Comparison of ENCODE assay signal across 8 mouse cellular contexts in the genomic region with DNA sequence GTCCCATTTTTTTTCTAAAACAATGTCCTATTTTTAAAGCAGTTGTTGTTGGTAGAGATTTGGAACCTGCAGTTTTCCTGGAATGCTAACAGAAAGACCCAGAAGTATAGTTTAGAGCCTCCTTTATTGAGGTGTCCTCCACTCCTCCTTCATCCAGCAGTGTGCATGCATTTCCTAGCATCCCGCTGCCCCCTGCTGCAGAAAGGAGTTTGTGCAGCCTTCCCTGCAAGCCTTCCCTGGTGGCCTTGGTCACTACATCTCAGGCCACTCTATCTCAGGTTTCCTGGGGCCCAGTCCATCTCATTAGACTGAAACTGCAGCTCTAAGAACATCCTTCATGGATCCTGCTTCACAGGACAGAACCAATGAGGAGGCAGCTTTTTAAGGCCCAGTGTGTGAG. TPM values are rescaled to one million over a fixed set of nuclear protein-coding genes. Genes with fewer than 3 reads are reported as not detected.
A peak's percentile ranks its signal among the peaks of the same experiment; 100 is the strongest.
DNase-seq lines count a peak whose midpoint lies in the region; ATAC-seq and TF ChIP-seq lines count a peak whose summit lies in the region.

No protein-coding gene starts in this region.

- TF ChIP-seq CTCF in lung, embryonic 14.5 days (IDR thresholded peaks at IDR 0.05; ENCODE audit: low read depth) = peak; percentile 75
- TF ChIP-seq CTCF in kidney, postnatal 0 days (IDR thresholded peaks at IDR 0.05; ENCODE audit: low read depth) = peak; percentile 74

- H3K27me3 ChIP-seq in lung, embryonic 14.5 days (ENCODE audit: insufficient read depth, low read length) = no peaks in the 10 kb centered on the region
- no peaks in the 10 kb centered on the region for H3K27me3 ChIP-seq in kidney, postnatal 0 days (ENCODE audit: insufficient read depth, low read length)

- DNase-seq in adrenal gland, adult (ENCODE audit: inconsistent age in 2 of 2, low spot score in 1 of 2) = peak; percentile 11 to 52
- no peak for DNase-seq in adrenal gland, postnatal 4 days (ENCODE audit: low spot score in 2 of 2)
- peak; percentile 47 for DNase-seq in lung, embryonic 14.5 days
- DNase-seq in lung, postnatal 25 days (ENCODE audit: low spot score) = no peak
- DNase-seq in kidney, postnatal 0 days (ENCODE audit: low spot score) = peak; percentile 42
- no peak for DNase-seq in urinary bladder, adult 2 months (ENCODE audit: low spot score)

- H3K4me1 ChIP-seq in lung, embryonic 14.5 days (ENCODE audit: insufficient read depth) = no peaks in the 10 kb centered on the region
- no peaks in the 10 kb centered on the region for H3K4me1 ChIP-seq in kidney, postnatal 0 days (replicated peaks; ENCODE audit: insufficient read depth, low read length)

- no peak overlapping the region for H3K4me2 ChIP-seq in lung, embryonic 14.5 days
- H3K4me2 ChIP-seq in kidney, postnatal 0 days (ENCODE audit: low read length) = no peak overlapping the region

- H3K9me3 ChIP-seq in lung, embryonic 14.5 days (ENCODE audit: low read depth, low read length) = no peaks in the 10 kb centered on the region
- no peaks in the 10 kb centered on the region for H3K9me3 ChIP-seq in kidney, postnatal 0 days (replicated peaks; ENCODE audit: low read length)

- no peaks in the 10 kb centered on the region for H3K36me3 ChIP-seq in lung, embryonic 14.5 days (ENCODE audit: insufficient read depth)
- H3K36me3 ChIP-seq in kidney, postnatal 0 days (ENCODE audit: insufficient read depth, low read length) = no peaks in the 10 kb centered on the region

- no peak overlapping the region for H3K4me3 ChIP-seq in lung, embryonic 14.5 days (ENCODE audit: low read depth, low read length)
- H3K4me3 ChIP-seq in kidney, postnatal 0 days (replicated peaks; ENCODE audit: low read depth, low read length) = no peak overlapping the region

- WGBS in lung, embryonic 14.5 days = 23% methylated on average over 1 of the region's 1 CpGs
- WGBS in kidney, postnatal 0 days = 38% methylated on average over 1 of the region's 1 CpGs

- no peak overlapping the region for H3K9ac ChIP-seq in lung, embryonic 14.5 days
- H3K9ac ChIP-seq in kidney, postnatal 0 days (ENCODE audit: low read depth, low read length) = no peak overlapping the region

- no peak overlapping the region for H3K27ac ChIP-seq in lung, embryonic 14.5 days (ENCODE audit: low read depth)
- no peak overlapping the region for H3K27ac ChIP-seq in kidney, postnatal 0 days

- ATAC-seq in lung, embryonic 14.5 days (ENCODE audit: insufficient read depth) = no peak
- ATAC-seq in common myeloid progenitor, adult 5-6 weeks (replicated peaks; ENCODE audit: low read depth, poor library complexity, severe bottlenecking) = 0 out of 2 replicates have a peak, but pooled peaks have one; percentile 60
- no peak for ATAC-seq in kidney, postnatal 0 days (replicated peaks; ENCODE audit: low FRiP score, low read depth)
- ATAC-seq in megakaryocyte, adult 5-6 weeks (ENCODE audit: poor library complexity, severe bottlenecking) = no peak

RNA-seq across cellular contexts. Expression of a gene that starts 51.0 kb away (rescaled TPM):
- under 1 TPM in 1 of 2 experiments, not detected in 1; 0.20 TPM for total RNA-seq in adrenal gland, postnatal 4 days (2021)
- 1.2 and 1.9 TPM in 2 replicates for polyA plus RNA-seq in lung, embryonic 14.5 days (2014; fragmentation: Nextera tagmentation; extraction: Ambion mirVana)
- total RNA-seq in common myeloid progenitor, adult 5-6 weeks (2017) = not detected in 2 replicates
- 0.52 and 0.66 TPM in 2 replicates for polyA plus RNA-seq in kidney, postnatal 0 days (2015; fragmentation: Nextera tagmentation; extraction: Ambion mirVana)
- polyA plus RNA-seq in urinary bladder, adult 2 months (2012; rRNA removed) = 0.12 and 0.22 TPM in 2 replicates
- not detected in 2 replicates for total RNA-seq in megakaryocyte, adult 5-6 weeks (2015)
- not detected in 2 replicates for total RNA-seq in megakaryocyte, adult 5-6 weeks (2017)

Comparison
In these comparisons a context has a peak if more than half of its experiments do, and no peak if none do; other contexts are left out.
1. DNase-seq: peak in adrenal gland, adult (2 of 2), lung, embryonic 14.5 days (single experiment) and kidney, postnatal 0 days (single experiment); none in adrenal gland, postnatal 4 days (0 of 2), lung, postnatal 25 days (single experiment) and urinary bladder, adult 2 months (single experiment).